Mouse (Mus musculus): ENCODE results near the gene Sec24d.

- TF ChIP-seq CTCF (IDR thresholded peaks at IDR 0.05; ENCODE audit: low read depth) = peak; percentile 86
- TF ChIP-seq EP300 (IDR thresholded peaks at IDR 0.05; ENCODE audit: low read depth) = no peak
Measured at GRCm38 (mm10) chr3:123371766-123372535, 104.7 kb downstream of the Sec24d start.
